Mouse (Mus musculus): ENCODE measurements around the gene Napsa. TPM values are rescaled to one million over a fixed set of nuclear protein-coding genes. Genes with fewer than 3 reads are reported as not detected.

The Napsa gene
- polyA plus RNA-seq, 1 experiment from 2014 or later = 1.1 TPM

GRCm38 (mm10) chr7:44594291-44594690, 22.1 kb downstream of the Napsa start:
- 41% methylated on average over 6 of the region's 6 CpGs for WGBS
- Histone ChIP-seq H3K9me3 (ENCODE audit: control insufficient read depth, low read length) (no peaks in the 10 kb centered on the region), H3K4me2 (ENCODE audit: low read length) (peak overlapping the region; percentile 96), H3K36me3 (ENCODE audit: control insufficient read depth, insufficient read depth, low read length) (peaks cover 4% of the 10 kb centered on the region; the same call in 1 of the 2 replicates), H3K27ac (replicated peaks; ENCODE audit: low read depth, low read length) (peak overlapping the region; percentile 74), H3K27me3 (ENCODE audit: control insufficient read depth, insufficient read depth, low read length) (peaks cover 19% of the 10 kb centered on the region), H3K9ac (replicated peaks; ENCODE audit: low read length) (peak overlapping the region; percentile 55), H3K4me1 (ENCODE audit: control insufficient read depth, insufficient read depth, low read length) (peaks cover 32% of the 10 kb centered on the region), H3K4me3 (replicated peaks; ENCODE audit: low read depth, low read length) (peak overlapping the region; percentile 66)
- DNase-seq (peak; percentile 65), ATAC-seq (ENCODE audit: low FRiP score, low TSS enrichment) (no peak)

- DNase-seq = no peak
- peaks cover 19% of the 10 kb centered on the region for H3K27me3 ChIP-seq (ENCODE audit: control insufficient read depth, insufficient read depth, low read length)
- ATAC-seq (ENCODE audit: low FRiP score, low TSS enrichment) = no peak
- no peaks in the 10 kb centered on the region for H3K9me3 ChIP-seq (ENCODE audit: control insufficient read depth, low read length)
- 0 out of 2 replicates have a peak overlapping the region, but pooled peaks have one; percentile 74 for H3K27ac ChIP-seq (replicated peaks; ENCODE audit: low read depth, low read length)
- WGBS = 94% methylated on average over 20 of the region's 20 CpGs
- H3K36me3 ChIP-seq (ENCODE audit: control insufficient read depth, insufficient read depth, low read length) = peaks cover 4% of the 10 kb centered on the region; the same call in 1 of the 2 replicates
- no peak overlapping the region for H3K9ac ChIP-seq (replicated peaks; ENCODE audit: low read length)
- H3K4me2 ChIP-seq (ENCODE audit: low read length) = no peak overlapping the region
- no peak overlapping the region for H3K4me3 ChIP-seq (replicated peaks; ENCODE audit: low read depth, low read length)
- peaks cover 25% of the 10 kb centered on the region for H3K4me1 ChIP-seq (ENCODE audit: control insufficient read depth, insufficient read depth, low read length)
Measured at GRCm38 (mm10) chr7:44595131-44595561, 23.0 kb downstream of the Napsa start.

GRCm38 (mm10) chr7:44596051-44596450, 23.9 kb downstream of the Napsa start:
- H3K4me2 ChIP-seq (ENCODE audit: low read length) = no peak overlapping the region
- H3K9ac ChIP-seq (replicated peaks; ENCODE audit: low read length) = no peak overlapping the region
- WGBS = 96% methylated on average over 6 of the region's 6 CpGs

GRCm38 (mm10) chr7:44596996-44597538, 24.9 kb downstream of the Napsa start:
- ATAC-seq (ENCODE audit: low FRiP score, low TSS enrichment) (no peak), DNase-seq (no peak)
- Histone ChIP-seq H3K9ac (replicated peaks; ENCODE audit: low read length) (no peak overlapping the region), H3K4me1 (ENCODE audit: control insufficient read depth, insufficient read depth, low read length) (peaks cover 26% of the 10 kb centered on the region), H3K4me3 (replicated peaks; ENCODE audit: low read depth, low read length) (no peak overlapping the region), H3K27ac (replicated peaks; ENCODE audit: low read depth, low read length) (no peak overlapping the region), H3K9me3 (ENCODE audit: control insufficient read depth, low read length) (no peaks in the 10 kb centered on the region), H3K4me2 (ENCODE audit: low read length) (no peak overlapping the region), H3K36me3 (ENCODE audit: control insufficient read depth, insufficient read depth, low read length) (peaks cover 4% of the 10 kb centered on the region; the same call in 1 of the 2 replicates), H3K27me3 (ENCODE audit: control insufficient read depth, insufficient read depth, low read length) (peaks cover 19% of the 10 kb centered on the region)
- WGBS = 71% methylated on average over 5 of the region's 5 CpGs

More at GRCm38 (mm10) chr7:44596051-44596450, 23.9 kb downstream of the Napsa start:
- no peak overlapping the region for H3K4me3 ChIP-seq (replicated peaks; ENCODE audit: low read depth, low read length)
- no peaks in the 10 kb centered on the region for H3K9me3 ChIP-seq (ENCODE audit: control insufficient read depth, low read length)
- DNase-seq (no peak), ATAC-seq (ENCODE audit: low FRiP score, low TSS enrichment) (no peak)
- peaks cover 21% of the 10 kb centered on the region for H3K27me3 ChIP-seq (ENCODE audit: control insufficient read depth, insufficient read depth, low read length)
- peaks cover 4% of the 10 kb centered on the region; the same call in 1 of the 2 replicates for H3K36me3 ChIP-seq (ENCODE audit: control insufficient read depth, insufficient read depth, low read length)
- H3K4me1 ChIP-seq (ENCODE audit: control insufficient read depth, insufficient read depth, low read length) = peaks cover 25% of the 10 kb centered on the region
- H3K27ac ChIP-seq (replicated peaks; ENCODE audit: low read depth, low read length) = no peak overlapping the region

- H3K4me2 ChIP-seq (ENCODE audit: low read length) = no peak overlapping the region
- H3K4me3 ChIP-seq (replicated peaks; ENCODE audit: low read depth, low read length) = no peak overlapping the region
- WGBS = 93% methylated on average over 4 of the region's 4 CpGs
- ATAC-seq (ENCODE audit: low FRiP score, low TSS enrichment) (no peak), DNase-seq (no peak)
- no peak overlapping the region for H3K27ac ChIP-seq (replicated peaks; ENCODE audit: low read depth, low read length)
- peaks cover 13% of the 10 kb centered on the region for H3K27me3 ChIP-seq (ENCODE audit: control insufficient read depth, insufficient read depth, low read length)
- H3K4me1 ChIP-seq (ENCODE audit: control insufficient read depth, insufficient read depth, low read length) = peaks cover 25% of the 10 kb centered on the region
- no peaks in the 10 kb centered on the region for H3K9me3 ChIP-seq (ENCODE audit: control insufficient read depth, low read length)
- H3K9ac ChIP-seq (replicated peaks; ENCODE audit: low read length) = no peak overlapping the region
- H3K36me3 ChIP-seq (ENCODE audit: control insufficient read depth, insufficient read depth, low read length) = peaks cover 4% of the 10 kb centered on the region; the same call in 1 of the 2 replicates
Measured at GRCm38 (mm10) chr7:44597666-44598065, 25.5 kb downstream of the Napsa start.

- ATAC-seq (ENCODE audit: low FRiP score, low TSS enrichment) = no peak
- WGBS = 80% methylated on average over 11 of the region's 12 CpGs
- no peak overlapping the region for H3K4me2 ChIP-seq (ENCODE audit: low read length)
- peaks cover 18% of the 10 kb centered on the region for H3K4me1 ChIP-seq (ENCODE audit: control insufficient read depth, insufficient read depth, low read length)
- H3K36me3 ChIP-seq (ENCODE audit: control insufficient read depth, insufficient read depth, low read length) = peaks cover 4% of the 10 kb centered on the region; the same call in 1 of the 2 replicates
- no peak overlapping the region for H3K9ac ChIP-seq (replicated peaks; ENCODE audit: low read length)
- H3K27me3 ChIP-seq (ENCODE audit: control insufficient read depth, insufficient read depth, low read length) = peaks cover 11% of the 10 kb centered on the region
- DNase-seq = no peak
- H3K4me3 ChIP-seq (replicated peaks; ENCODE audit: low read depth, low read length) = no peak overlapping the region
- H3K9me3 ChIP-seq (ENCODE audit: control insufficient read depth, low read length) = no peaks in the 10 kb centered on the region
- H3K27ac ChIP-seq (replicated peaks; ENCODE audit: low read depth, low read length) = no peak overlapping the region
Measured at GRCm38 (mm10) chr7:44598336-44598735, 26.2 kb downstream of the Napsa start.

GRCm38 (mm10) chr7:44600691-44601262, 28.6 kb downstream of the Napsa start:
- no peak for DNase-seq
- WGBS = 85% methylated on average over 10 of the region's 10 CpGs
- peaks cover 3% of the 10 kb centered on the region; the same call in 1 of the 2 replicates for H3K36me3 ChIP-seq (ENCODE audit: control insufficient read depth, insufficient read depth, low read length)
- H3K4me2 ChIP-seq (ENCODE audit: low read length) = no peak overlapping the region
- peaks cover 27% of the 10 kb centered on the region for H3K27me3 ChIP-seq (ENCODE audit: control insufficient read depth, insufficient read depth, low read length)
- H3K9ac ChIP-seq (replicated peaks; ENCODE audit: low read length) = no peak overlapping the region
- no peaks in the 10 kb centered on the region for H3K9me3 ChIP-seq (ENCODE audit: control insufficient read depth, low read length)
- H3K4me1 ChIP-seq (ENCODE audit: control insufficient read depth, insufficient read depth, low read length) = peaks cover 20% of the 10 kb centered on the region
- ATAC-seq (ENCODE audit: low FRiP score, low TSS enrichment) = no peak
- no peak overlapping the region for H3K4me3 ChIP-seq (replicated peaks; ENCODE audit: low read depth, low read length)
- no peak overlapping the region for H3K27ac ChIP-seq (replicated peaks; ENCODE audit: low read depth, low read length)

GRCm38 (mm10) chr7:44601646-44602045, 29.5 kb downstream of the Napsa start:
- Histone ChIP-seq H3K9ac (replicated peaks; ENCODE audit: low read length) (0 out of 2 replicates have a peak overlapping the region, but pooled peaks have one; percentile 32), H3K27ac (replicated peaks; ENCODE audit: low read depth, low read length) (no peak overlapping the region), H3K4me3 (replicated peaks; ENCODE audit: low read depth, low read length) (no peak overlapping the region), H3K4me1 (ENCODE audit: control insufficient read depth, insufficient read depth, low read length) (peaks cover 20% of the 10 kb centered on the region), H3K9me3 (ENCODE audit: control insufficient read depth, low read length) (no peaks in the 10 kb centered on the region), H3K36me3 (ENCODE audit: control insufficient read depth, insufficient read depth, low read length) (no peaks in the 10 kb centered on the region), H3K27me3 (ENCODE audit: control insufficient read depth, insufficient read depth, low read length) (peaks cover 36% of the 10 kb centered on the region), H3K4me2 (ENCODE audit: low read length) (no peak overlapping the region)
- no peak for ATAC-seq (ENCODE audit: low FRiP score, low TSS enrichment)
- WGBS = 16% methylated on average over 19 of the region's 19 CpGs
- no peak for DNase-seq

- Histone ChIP-seq H3K36me3 (ENCODE audit: control insufficient read depth, insufficient read depth, low read length) (no peaks in the 10 kb centered on the region), H3K4me1 (ENCODE audit: control insufficient read depth, insufficient read depth, low read length) (peaks cover 20% of the 10 kb centered on the region), H3K27ac (replicated peaks; ENCODE audit: low read depth, low read length) (no peak overlapping the region), H3K4me3 (replicated peaks; ENCODE audit: low read depth, low read length) (no peak overlapping the region), H3K4me2 (ENCODE audit: low read length) (no peak overlapping the region), H3K9ac (replicated peaks; ENCODE audit: low read length) (no peak overlapping the region; the same call in 1 of the 2 replicates), H3K9me3 (ENCODE audit: control insufficient read depth, low read length) (no peaks in the 10 kb centered on the region), H3K27me3 (ENCODE audit: control insufficient read depth, insufficient read depth, low read length) (peaks cover 42% of the 10 kb centered on the region)
- WGBS = 7% methylated on average over 11 of the region's 11 CpGs
- DNase-seq (peak; percentile 50), ATAC-seq (ENCODE audit: low FRiP score, low TSS enrichment) (no peak)
Measured at GRCm38 (mm10) chr7:44602443-44602842, 30.3 kb downstream of the Napsa start.

Measured in midbrain, embryonic 14.5 days (tissue).